Mouse (Mus musculus): ENCODE measurements around the gene Il31. TPM values are rescaled to one million over a fixed set of nuclear protein-coding genes. Genes with fewer than 3 reads are reported as not detected.

Il31 gene
- polyA plus RNA-seq, 1 experiment from 2014 or later: not detected

DNA sequence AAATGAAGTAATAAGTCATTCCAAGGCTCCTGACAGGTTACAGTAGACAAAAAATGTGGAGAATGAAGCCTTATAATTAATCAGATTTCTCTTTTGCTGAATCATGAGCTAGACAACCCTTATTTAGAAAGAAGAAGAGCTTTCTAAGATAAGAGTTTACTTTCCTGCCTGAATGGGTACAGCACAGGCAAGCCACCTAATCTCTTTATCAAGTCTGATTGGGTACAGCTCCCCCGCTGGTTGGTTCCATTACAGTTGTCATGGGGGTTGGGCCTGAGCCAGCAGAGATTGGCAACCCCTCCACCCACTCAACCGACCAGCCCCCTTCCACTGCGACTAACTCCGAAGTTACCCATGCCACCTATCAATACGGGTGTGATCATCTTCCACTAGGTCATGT is 27.9 kb downstream of the Il31 start:
- H3K27ac ChIP-seq (replicated peaks): no peak overlapping the region
- 63% methylated on average over 5 of the region's 5 CpGs for WGBS
- no peak for ATAC-seq (replicated peaks)

DNA sequence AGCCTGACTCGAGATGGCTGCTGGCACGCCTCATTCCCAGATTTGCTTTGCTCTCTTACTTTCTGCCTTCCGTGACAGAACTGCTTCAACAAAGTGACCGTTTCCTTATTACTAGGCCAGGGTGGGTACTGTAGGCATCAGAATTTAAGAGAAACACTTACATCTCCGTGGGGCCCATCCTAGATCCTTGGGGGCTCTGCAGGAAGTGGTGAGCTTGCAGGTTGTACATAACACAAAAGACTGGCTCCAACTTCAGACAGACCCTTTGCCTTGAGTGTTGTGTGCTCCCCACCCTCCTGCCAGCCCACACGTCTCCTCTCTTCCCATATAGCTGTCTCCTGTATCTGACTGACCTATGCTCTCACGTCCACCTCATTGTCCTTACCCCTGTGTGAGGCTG is 37.4 kb downstream of the Il31 start:
- no peak for ATAC-seq (replicated peaks)
- 93% methylated on average over 7 of the region's 7 CpGs for WGBS
- no peaks in the 10 kb centered on the region for H3K4me1 ChIP-seq
- H3K4me3 ChIP-seq: no peak overlapping the region
- H3K27ac ChIP-seq (replicated peaks): no peak overlapping the region
- H3K36me3 ChIP-seq: peaks cover 80% of the 10 kb centered on the region
- no peak overlapping the region for H3K9ac ChIP-seq (replicated peaks)
- no peak overlapping the region for H3K4me2 ChIP-seq (replicated peaks)
- no peaks in the 10 kb centered on the region for H3K27me3 ChIP-seq
- no peaks in the 10 kb centered on the region for H3K9me3 ChIP-seq

More for the DNA sequence above, 27.9 kb downstream of the Il31 start:
- Histone ChIP-seq H3K4me1 (no peaks in the 10 kb centered on the region), H3K9me3 (no peaks in the 10 kb centered on the region), H3K27me3 (no peaks in the 10 kb centered on the region), H3K9ac (replicated peaks) (no peak overlapping the region), H3K36me3 (peaks cover 12% of the 10 kb centered on the region; the same call in 1 of the 2 replicates), H3K4me2 (replicated peaks) (no peak overlapping the region), H3K4me3 (no peak overlapping the region)

DNA sequence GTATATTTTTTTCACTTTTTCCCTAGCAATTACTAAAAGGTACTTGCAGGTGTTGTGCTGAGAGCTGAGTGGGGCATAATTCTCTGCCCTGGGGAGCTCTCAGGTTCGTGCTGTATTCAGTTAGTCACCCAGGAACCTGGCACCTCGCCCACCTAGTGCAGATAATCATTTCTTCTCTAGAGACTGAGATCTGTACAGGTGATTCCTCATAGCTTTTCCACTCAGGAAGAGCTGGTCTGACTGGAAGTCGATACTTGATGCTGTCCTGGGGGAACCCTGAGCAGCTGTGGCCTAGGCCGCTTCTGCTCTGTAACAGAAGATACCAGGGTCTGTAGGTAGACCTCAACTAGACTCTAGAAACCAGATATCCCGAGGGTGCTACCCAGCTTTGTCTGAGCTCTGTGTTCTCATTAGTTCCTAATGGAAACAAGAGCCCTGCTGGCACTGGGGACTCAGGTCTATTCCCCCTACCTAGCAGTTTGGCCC is 44.4 kb downstream of the Il31 start:
- ATAC-seq (replicated peaks): no peak
- Histone ChIP-seq H3K4me1 (no peaks in the 10 kb centered on the region), H3K9me3 (no peaks in the 10 kb centered on the region), H3K27me3 (no peaks in the 10 kb centered on the region), H3K4me2 (replicated peaks) (no peak overlapping the region), H3K9ac (replicated peaks) (no peak overlapping the region), H3K36me3 (peaks cover 62% of the 10 kb centered on the region), H3K4me3 (no peak overlapping the region), H3K27ac (replicated peaks) (no peak overlapping the region)
- WGBS: 95% methylated on average over 5 of the region's 5 CpGs

- peaks cover 53% of the 10 kb centered on the region for H3K36me3 ChIP-seq
- no peaks in the 10 kb centered on the region for H3K9me3 ChIP-seq
- no peak overlapping the region for H3K27ac ChIP-seq (replicated peaks)
- H3K9ac ChIP-seq (replicated peaks): no peak overlapping the region
- H3K4me3 ChIP-seq: no peak overlapping the region
- ATAC-seq (replicated peaks): no peak
- no peaks in the 10 kb centered on the region for H3K4me1 ChIP-seq
- H3K4me2 ChIP-seq (replicated peaks): no peak overlapping the region
- H3K27me3 ChIP-seq: no peaks in the 10 kb centered on the region
- WGBS: 48% methylated on average over 4 of the region's 4 CpGs
These were observed 45.2 kb downstream of the Il31 start for GRCm38 (mm10) chr5:123444069-123444468.

DNA sequence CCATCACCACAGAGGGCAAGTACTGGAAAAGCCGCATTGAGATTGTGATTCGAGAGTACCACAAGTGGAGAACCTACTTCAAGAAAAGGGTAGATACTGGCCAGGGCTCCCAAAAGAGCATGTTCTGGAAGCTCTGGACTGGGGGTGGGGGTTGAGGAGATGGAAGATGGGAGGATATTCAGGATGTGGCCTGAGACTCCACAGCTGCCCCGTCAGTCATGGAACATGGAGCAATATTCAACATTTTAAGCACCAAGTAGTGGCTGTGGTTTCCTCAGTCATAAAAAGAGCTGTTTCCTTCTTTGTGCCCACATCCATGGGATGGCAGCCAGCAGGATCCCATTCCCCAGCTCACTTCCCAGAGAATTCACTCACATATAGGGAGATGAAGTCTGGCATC is 47.0 kb downstream of the Il31 start:
- Histone ChIP-seq H3K27ac (replicated peaks) (no peak overlapping the region), H3K4me2 (replicated peaks) (no peak overlapping the region), H3K36me3 (peaks cover 41% of the 10 kb centered on the region), H3K27me3 (no peaks in the 10 kb centered on the region), H3K4me1 (no peaks in the 10 kb centered on the region), H3K9ac (replicated peaks) (no peak overlapping the region), H3K4me3 (no peak overlapping the region), H3K9me3 (no peaks in the 10 kb centered on the region)
- WGBS: 93% methylated on average over 3 of the region's 3 CpGs
- ATAC-seq (replicated peaks): no peak

GRCm38 (mm10) chr5:123440664-123441063 is 48.6 kb downstream of the Il31 start:
- Histone ChIP-seq H3K27ac (replicated peaks) (no peak overlapping the region), H3K4me3 (no peak overlapping the region), H3K4me1 (peaks cover 10% of the 10 kb centered on the region; the same call in 1 of the 2 replicates), H3K9ac (replicated peaks) (no peak overlapping the region), H3K27me3 (no peaks in the 10 kb centered on the region), H3K4me2 (replicated peaks) (no peak overlapping the region), H3K9me3 (no peaks in the 10 kb centered on the region), H3K36me3 (peaks cover 31% of the 10 kb centered on the region)
- ATAC-seq (replicated peaks): no peak
- 64% methylated on average over 4 of the region's 4 CpGs for whole genome bisulfite sequencing

GRCm38 (mm10) chr5:123439941-123440340 is 49.3 kb downstream of the Il31 start:
- H3K4me1 ChIP-seq: peaks cover 11% of the 10 kb centered on the region; the same call in 1 of the 2 replicates
- no peak overlapping the region for H3K9ac ChIP-seq (replicated peaks)
- WGBS: 89% methylated on average over 4 of the region's 4 CpGs
- H3K4me2 ChIP-seq (replicated peaks): no peak overlapping the region
- peaks cover 26% of the 10 kb centered on the region for H3K36me3 ChIP-seq
- no peak overlapping the region for H3K27ac ChIP-seq (replicated peaks)
- no peak for ATAC-seq (replicated peaks)
- H3K9me3 ChIP-seq: no peaks in the 10 kb centered on the region
- no peak overlapping the region for H3K4me3 ChIP-seq
- H3K27me3 ChIP-seq: no peaks in the 10 kb centered on the region

GRCm38 (mm10) chr5:123439312-123439711 is 50.0 kb downstream of the Il31 start:
- no peak overlapping the region for H3K4me3 ChIP-seq
- no peaks in the 10 kb centered on the region for H3K9me3 ChIP-seq
- ATAC-seq (replicated peaks): no peak
- H3K9ac ChIP-seq (replicated peaks): no peak overlapping the region
- WGBS: 79% methylated on average over 1 of the region's 1 CpGs
- peaks cover 19% of the 10 kb centered on the region for H3K36me3 ChIP-seq
- H3K4me2 ChIP-seq (replicated peaks): no peak overlapping the region
- no peaks in the 10 kb centered on the region for H3K27me3 ChIP-seq
- H3K4me1 ChIP-seq: peaks cover 11% of the 10 kb centered on the region; the same call in 1 of the 2 replicates
- H3K27ac ChIP-seq (replicated peaks): no peak overlapping the region

DNA sequence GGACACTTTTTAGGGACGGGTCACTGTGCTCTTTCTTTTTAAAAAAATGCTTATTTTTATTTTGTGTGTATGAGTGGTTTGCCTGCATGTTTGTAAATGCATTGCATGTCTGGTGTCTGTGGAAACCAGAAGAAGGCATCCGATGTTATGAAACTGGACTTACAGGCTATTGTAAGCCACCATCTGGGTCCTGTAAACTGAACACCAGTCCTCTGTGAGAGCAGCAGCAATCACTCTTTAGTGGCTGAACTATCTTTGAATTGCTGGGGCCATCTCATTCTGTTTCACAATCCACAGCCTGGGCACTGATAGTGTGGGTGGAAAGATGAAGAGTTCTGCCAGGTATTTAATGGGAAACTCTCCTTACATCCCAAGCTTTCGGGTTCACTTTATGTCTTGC is 50.9 kb downstream of the Il31 start:
- Histone ChIP-seq H3K4me3 (no peak overlapping the region), H3K4me1 (peaks cover 11% of the 10 kb centered on the region; the same call in 1 of the 2 replicates), H3K27ac (replicated peaks) (no peak overlapping the region), H3K36me3 (peaks cover 18% of the 10 kb centered on the region), H3K9ac (replicated peaks) (no peak overlapping the region), H3K9me3 (no peaks in the 10 kb centered on the region), H3K27me3 (no peaks in the 10 kb centered on the region), H3K4me2 (replicated peaks) (no peak overlapping the region)
- ATAC-seq (replicated peaks): no peak
- 92% methylated on average over 3 of the region's 3 CpGs for WGBS

DNA sequence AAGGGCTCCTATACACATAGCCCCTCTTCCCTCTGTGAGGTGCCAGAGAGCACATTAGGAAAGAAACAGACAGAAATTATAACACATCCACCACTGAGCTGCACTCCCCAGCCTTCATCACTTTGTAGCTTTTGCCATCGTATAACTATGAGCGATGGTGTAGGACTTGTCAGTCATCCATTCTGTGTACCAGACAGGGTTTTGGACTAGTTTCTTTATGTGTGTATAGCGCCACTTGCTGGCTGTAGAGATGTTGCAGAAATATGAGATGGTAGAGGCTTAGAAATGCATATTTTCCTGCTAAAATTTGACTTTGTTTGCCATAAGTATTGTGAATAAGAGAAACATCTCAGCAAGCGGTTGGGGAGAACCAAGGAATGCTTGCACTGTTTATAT is 52.5 kb downstream of the Il31 start:
- Histone ChIP-seq H3K4me2 (replicated peaks) (no peak overlapping the region), H3K27ac (replicated peaks) (no peak overlapping the region), H3K9me3 (no peaks in the 10 kb centered on the region), H3K4me1 (peaks cover 21% of the 10 kb centered on the region), H3K27me3 (no peaks in the 10 kb centered on the region), H3K36me3 (0 out of 2 replicates have a peak, but pooled peaks cover 3% of the 10 kb centered on the region), H3K4me3 (no peak overlapping the region), H3K9ac (replicated peaks) (no peak overlapping the region)
- WGBS: 25% methylated on average over 4 of the region's 4 CpGs
- ATAC-seq (replicated peaks): no peak

- 54% methylated on average over 8 of the region's 8 CpGs for WGBS
- ATAC-seq (replicated peaks): no peak
- Histone ChIP-seq H3K9ac (replicated peaks) (no peak overlapping the region), H3K36me3 (0 out of 2 replicates have a peak, but pooled peaks cover 3% of the 10 kb centered on the region), H3K27me3 (no peaks in the 10 kb centered on the region), H3K27ac (replicated peaks) (no peak overlapping the region), H3K4me1 (peaks cover 27% of the 10 kb centered on the region), H3K4me3 (no peak overlapping the region), H3K9me3 (no peaks in the 10 kb centered on the region), H3K4me2 (replicated peaks) (no peak overlapping the region)
These were observed 53.1 kb downstream of the Il31 start for GRCm38 (mm10) chr5:123436071-123436779.

- Histone ChIP-seq H3K36me3 (no peaks in the 10 kb centered on the region), H3K4me3 (no peak overlapping the region), H3K27ac (replicated peaks) (peak overlapping the region; percentile 9), H3K4me1 (peaks cover 27% of the 10 kb centered on the region), H3K9ac (replicated peaks) (no peak overlapping the region), H3K27me3 (no peaks in the 10 kb centered on the region), H3K4me2 (replicated peaks) (no peak overlapping the region), H3K9me3 (no peaks in the 10 kb centered on the region)
- ATAC-seq (replicated peaks): no peak
- WGBS: 61% methylated on average over 3 of the region's 3 CpGs
These were observed 56.9 kb downstream of the Il31 start for GRCm38 (mm10) chr5:123432305-123432874.
